Mouse (Mus musculus) kidney, postnatal 10 days (tissue): ENCODE results near the gene Sfr1.
A peak's percentile ranks its signal among the peaks of the same experiment; 100 is the strongest.

Experiments
- DNase-seq: peaks from one replicate; pipeline ENCODE4 v3.0.0; 2021; ENCODE audit warnings: mixed read lengths

The Sfr1 gene

DNA sequence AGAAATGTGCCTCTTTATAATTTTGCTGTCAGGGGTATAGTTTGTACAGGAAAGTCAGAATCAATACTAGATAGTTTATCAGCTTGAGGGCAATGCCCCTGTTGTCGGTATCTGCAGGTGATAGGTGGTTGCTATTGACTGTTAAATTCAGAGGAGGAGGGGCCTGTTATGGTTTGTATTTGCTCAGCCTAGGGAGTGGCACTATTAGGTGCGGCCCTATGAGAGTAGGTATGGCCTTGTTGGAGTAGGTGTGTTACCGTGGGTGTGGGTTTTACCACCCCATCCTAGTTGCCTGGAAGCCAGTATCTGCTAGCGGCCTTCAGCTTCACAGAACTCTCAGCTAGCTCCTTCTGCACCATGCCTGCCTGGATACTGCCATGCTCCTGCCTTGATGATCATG lies 22.4 kb downstream of the Sfr1 start:
- DNase-seq, result no peak

DNA sequence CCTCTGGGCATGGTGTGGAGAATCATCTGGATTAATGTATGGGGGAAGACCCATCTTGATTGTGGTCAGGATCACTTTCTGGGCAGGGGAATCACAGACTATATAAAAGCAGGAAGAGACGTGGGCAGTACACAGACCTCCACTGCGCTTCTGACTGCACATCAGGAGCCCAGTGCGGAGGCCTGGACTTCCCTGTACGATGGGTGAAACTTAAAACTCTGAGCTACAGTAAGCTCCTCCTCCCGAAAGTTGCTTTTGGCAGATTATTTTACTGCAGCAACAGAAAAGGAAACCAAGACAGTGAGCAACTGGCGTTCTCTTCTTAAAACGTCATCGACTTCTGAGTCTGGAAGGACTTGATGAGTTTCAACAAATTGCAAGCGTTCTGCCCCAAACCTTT lies 23.4 kb downstream of the Sfr1 start:
- no peak for DNase-seq

DNA sequence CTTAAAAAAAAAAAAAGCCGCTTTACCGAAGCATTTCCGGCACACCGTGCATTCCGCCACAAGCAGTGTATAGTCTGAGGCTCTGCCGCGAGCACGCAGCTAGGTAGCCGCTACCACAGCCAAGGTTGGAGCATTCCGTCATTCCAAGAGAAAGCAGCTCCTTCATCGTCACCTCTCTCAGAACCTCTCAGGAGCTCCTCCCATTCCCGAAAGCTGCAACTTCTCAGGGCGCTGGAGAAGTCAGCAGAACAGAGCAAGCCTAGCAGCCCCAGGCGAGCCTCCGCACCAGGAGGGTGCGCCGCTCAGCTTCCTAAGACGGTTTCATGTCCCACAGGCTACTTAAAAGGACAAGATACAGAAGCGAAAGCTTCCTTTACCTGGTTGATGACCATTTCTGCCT lies 24.1 kb downstream of the Sfr1 start:
- peak; percentile 45 for DNase-seq

DNA sequence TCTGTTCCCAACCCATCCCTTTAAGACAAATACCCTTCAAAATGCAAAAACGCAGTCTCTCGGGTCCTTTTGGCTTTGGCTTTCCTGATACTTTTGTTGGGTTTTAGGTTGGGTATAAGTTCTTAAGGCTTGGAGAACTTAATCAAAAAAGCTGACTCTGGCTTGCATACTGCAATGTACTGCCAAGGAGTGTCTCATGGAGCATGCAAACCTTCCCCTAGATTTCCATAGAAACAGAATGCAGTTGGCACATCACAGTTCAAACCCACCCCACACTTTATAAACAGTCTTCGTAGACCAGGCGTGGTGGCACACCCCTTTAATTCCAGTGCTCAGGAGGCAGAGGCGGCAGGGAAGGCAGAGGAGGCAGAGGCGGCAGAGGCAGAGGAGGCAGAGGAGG lies 46.4 kb downstream of the Sfr1 start:
- DNase-seq, result no peak

DNA sequence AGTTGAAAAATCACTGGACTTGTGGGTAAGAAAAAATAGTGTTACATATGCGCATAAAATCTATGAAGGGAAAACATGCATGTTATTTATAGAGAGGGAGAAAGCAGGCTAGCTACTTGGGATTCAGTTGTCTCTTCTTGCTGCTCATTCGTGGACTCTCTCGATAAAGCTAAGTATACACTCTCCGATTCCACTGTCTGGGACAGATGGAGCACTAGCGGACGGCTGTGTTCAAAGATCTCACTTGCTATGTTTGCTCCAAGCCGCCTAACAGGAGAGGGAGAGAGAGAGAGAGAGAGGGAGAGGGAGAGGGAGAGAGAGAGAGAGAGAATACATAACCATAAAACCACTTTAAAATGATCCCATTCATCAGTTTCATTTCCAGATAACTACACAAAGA lies 48.7 kb downstream of the Sfr1 start:
- no peak for DNase-seq

DNA sequence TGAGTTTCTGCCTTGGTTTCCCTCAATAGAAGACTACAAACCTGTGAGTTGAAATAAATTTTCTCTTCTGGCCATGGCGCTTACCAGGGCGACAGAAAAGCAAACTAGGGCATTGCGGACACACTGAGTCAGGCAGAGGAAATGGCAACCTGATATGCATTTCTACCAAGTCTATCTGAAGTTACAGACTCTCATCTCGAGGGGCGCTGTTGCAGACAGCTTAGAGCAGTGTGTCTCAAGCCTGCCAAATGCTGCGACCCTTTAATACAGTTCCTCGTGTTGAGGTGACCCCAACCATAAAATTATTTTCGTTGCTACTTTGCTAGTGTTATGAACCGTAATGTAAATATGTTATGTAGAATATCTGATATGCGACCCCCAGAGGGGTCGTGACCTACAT lies 49.5 kb downstream of the Sfr1 start:
- no peak for DNase-seq

DNA sequence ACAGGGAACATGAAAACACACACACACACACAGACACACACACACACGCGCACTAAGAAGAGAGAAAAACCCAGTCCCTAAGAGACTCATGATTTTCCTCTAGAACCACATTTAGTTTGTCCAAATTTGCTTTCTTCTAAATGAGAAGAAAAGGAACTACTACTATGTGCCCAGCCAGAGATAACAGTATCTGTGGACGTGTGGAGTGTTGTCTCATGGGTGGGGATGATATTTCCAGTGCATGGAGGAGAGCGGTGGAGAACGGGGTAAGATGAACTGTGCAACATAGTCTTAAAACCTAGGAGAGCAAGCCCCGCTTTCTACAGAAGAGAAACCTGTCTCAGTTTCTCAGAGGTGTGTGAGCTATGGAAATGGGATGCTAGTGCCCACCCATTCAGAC lies 52.4 kb downstream of the Sfr1 start:
- DNase-seq, result no peak
